Mouse (Mus musculus): ENCODE data around the gene Fntb. TPM values are rescaled to one million over a fixed set of nuclear protein-coding genes. Genes with fewer than 3 reads are reported as not detected.

Fntb gene
- polyA plus RNA-seq, 1 experiment = 81.7 TPM

DNA sequence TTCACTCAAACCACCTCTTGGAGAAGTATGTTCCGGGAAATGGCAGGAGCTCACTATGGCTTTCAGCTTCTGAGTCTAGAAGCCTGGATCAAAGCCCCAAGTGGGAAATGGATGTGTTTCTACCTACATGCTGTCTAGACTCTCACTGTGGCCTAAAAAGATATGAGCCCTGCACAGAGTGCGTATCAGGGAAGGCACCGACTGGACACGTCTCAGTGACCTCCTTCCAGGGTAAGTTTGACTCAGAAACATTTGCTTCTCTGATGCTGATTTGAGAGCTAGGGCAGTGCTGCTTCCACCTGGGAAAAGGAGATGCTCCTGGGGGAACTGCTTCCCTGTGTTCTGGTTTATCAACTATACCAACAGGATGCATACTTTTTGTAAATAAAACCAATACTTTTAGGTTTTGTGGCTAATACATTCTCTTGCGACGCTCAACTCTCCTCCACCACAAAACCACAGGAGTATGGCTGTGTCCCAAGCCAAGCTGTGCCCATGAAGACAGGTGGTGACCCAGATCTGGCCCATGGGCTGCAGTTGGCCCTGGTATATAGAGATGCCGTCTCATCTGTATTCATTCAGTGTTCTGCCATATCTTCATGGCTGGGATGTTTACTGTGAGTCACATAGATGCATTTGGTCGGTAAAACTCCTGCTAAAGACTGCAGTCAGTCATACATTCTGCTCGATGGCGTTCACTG is 159.7 kb downstream of the Fntb start:
- Histone ChIP-seq H3K4me3 (ENCODE audit: insufficient read depth, low read length) (no peak overlapping the region), H3K4me1 (ENCODE audit: control insufficient read depth, insufficient read depth, low read length) (no peaks in the 10 kb centered on the region), H3K27ac (ENCODE audit: insufficient read depth, low read length) (no peak overlapping the region)
- TF ChIP-seq CTCF (IDR thresholded peaks at IDR 0.05; ENCODE audit: borderline replicate concordance, insufficient read depth, low read length) (no peak), POLR2A (IDR thresholded peaks at IDR 0.05; ENCODE audit: low read depth, low read length) (no peak)

DNA sequence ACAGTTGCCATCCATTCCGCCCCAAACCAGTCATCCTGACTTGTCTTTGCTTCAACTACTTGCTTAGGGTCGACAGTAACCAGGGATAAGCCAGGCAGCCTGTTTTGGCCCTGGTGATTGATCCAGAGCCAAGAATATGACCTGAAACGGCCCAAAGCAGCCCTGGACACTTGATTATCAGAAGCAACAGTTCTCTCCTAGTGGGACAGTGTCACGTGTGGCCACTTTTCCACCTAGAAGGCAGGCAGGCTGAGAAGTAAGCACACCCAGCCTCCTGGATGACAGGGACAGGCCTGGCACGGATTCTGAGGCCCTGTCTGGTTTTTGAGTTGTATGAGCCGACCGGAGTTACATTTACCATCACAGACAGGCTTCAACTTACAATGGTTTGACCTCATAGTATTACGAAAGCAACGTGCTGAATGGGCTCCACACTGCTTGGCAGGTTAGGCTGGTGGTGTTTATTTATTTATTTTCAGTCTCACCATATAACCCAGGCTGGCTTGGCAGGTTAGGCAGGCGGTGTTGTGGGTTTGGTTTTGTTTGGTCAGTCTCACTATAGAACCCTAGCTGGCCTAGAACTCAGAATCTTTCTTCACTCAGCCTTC is 161.1 kb downstream of the Fntb start:
- TF ChIP-seq POLR2A (IDR thresholded peaks at IDR 0.05; ENCODE audit: low read depth, low read length) = no peak
- TF ChIP-seq CTCF (IDR thresholded peaks at IDR 0.05; ENCODE audit: borderline replicate concordance, insufficient read depth, low read length) = no peak
- H3K4me3 ChIP-seq (ENCODE audit: insufficient read depth, low read length) = no peak overlapping the region
- no peaks in the 10 kb centered on the region for H3K4me1 ChIP-seq (ENCODE audit: control insufficient read depth, insufficient read depth, low read length)
- no peak overlapping the region for H3K27ac ChIP-seq (ENCODE audit: insufficient read depth, low read length)

DNA sequence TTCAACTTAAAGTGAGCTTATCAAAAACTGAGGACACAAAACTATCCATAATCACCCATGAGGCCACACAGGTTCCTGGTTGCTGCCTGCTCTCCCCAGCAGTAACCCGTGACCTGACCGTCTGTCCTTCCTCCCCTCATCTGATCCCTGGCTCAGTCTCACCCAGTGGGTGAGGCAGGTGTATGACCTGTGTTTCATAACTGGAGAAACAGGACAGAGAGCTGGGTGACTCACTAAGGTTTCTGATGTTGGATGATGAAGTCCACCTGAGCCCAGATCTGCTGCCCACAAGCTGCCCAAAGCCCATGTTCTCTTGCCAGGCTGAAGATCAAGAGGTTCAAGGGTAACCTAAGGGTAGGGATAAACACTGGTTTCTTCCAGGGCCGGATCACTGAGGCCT is 161.6 kb downstream of the Fntb start:
- no peak overlapping the region for H3K27ac ChIP-seq (ENCODE audit: insufficient read depth, low read length)
- no peak overlapping the region for H3K4me3 ChIP-seq (ENCODE audit: insufficient read depth, low read length)
- TF ChIP-seq CTCF (IDR thresholded peaks at IDR 0.05; ENCODE audit: borderline replicate concordance, insufficient read depth, low read length) (no peak), POLR2A (IDR thresholded peaks at IDR 0.05; ENCODE audit: low read depth, low read length) (no peak)
- no peaks in the 10 kb centered on the region for H3K4me1 ChIP-seq (ENCODE audit: control insufficient read depth, insufficient read depth, low read length)

DNA sequence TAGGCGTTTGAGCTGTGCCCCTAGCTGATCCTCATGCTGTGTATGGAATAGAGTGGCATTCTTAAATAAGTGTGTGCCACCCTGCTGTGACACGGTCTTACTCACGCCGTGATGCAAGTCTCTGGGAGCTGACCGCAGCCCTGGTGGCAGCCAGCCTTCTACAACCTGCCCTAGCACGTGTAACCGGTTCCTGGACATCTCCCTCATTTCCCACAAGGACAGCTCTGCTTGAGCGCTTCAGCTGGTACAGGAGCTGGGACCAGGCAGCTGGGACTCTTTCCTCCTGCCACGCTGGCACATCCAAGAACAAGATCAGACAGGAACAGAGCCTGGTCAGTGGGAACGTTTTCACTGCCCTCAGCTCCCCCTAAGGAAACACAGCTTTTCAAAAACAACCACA is 162.2 kb downstream of the Fntb start:
- H3K27ac ChIP-seq (ENCODE audit: insufficient read depth, low read length) = no peak overlapping the region
- no peak overlapping the region for H3K4me3 ChIP-seq (ENCODE audit: insufficient read depth, low read length)
- no peaks in the 10 kb centered on the region for H3K4me1 ChIP-seq (ENCODE audit: control insufficient read depth, insufficient read depth, low read length)
- no peak for TF ChIP-seq POLR2A (IDR thresholded peaks at IDR 0.05; ENCODE audit: low read depth, low read length)
- TF ChIP-seq CTCF (IDR thresholded peaks at IDR 0.05; ENCODE audit: borderline replicate concordance, insufficient read depth, low read length) = no peak

DNA sequence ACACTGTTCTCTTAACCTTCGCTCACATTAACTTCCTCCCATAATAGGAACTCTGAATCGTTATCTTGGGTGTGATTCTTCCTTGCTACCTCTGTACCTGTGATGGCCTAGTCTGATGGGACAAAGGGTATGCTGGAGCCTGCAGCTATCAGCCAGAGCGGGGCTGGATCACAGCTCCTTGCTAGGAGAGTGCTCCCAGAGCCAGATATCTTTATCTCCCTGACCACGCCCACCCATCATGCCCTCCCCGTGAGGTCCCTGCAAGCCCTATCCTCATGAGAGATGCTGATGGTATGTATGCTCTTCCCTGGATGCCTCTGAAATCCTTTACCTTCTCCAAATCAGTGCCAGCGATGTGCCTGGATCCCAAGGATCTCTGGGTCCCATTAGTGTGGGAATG is 164.8 kb downstream of the Fntb start:
- Histone ChIP-seq H3K4me1 (ENCODE audit: control insufficient read depth, insufficient read depth, low read length) (no peaks in the 10 kb centered on the region), H3K27ac (ENCODE audit: insufficient read depth, low read length) (no peak overlapping the region), H3K4me3 (ENCODE audit: insufficient read depth, low read length) (no peak overlapping the region)
- no peak for TF ChIP-seq CTCF (IDR thresholded peaks at IDR 0.05; ENCODE audit: borderline replicate concordance, insufficient read depth, low read length)
- no peak for TF ChIP-seq POLR2A (IDR thresholded peaks at IDR 0.05; ENCODE audit: low read depth, low read length)

DNA sequence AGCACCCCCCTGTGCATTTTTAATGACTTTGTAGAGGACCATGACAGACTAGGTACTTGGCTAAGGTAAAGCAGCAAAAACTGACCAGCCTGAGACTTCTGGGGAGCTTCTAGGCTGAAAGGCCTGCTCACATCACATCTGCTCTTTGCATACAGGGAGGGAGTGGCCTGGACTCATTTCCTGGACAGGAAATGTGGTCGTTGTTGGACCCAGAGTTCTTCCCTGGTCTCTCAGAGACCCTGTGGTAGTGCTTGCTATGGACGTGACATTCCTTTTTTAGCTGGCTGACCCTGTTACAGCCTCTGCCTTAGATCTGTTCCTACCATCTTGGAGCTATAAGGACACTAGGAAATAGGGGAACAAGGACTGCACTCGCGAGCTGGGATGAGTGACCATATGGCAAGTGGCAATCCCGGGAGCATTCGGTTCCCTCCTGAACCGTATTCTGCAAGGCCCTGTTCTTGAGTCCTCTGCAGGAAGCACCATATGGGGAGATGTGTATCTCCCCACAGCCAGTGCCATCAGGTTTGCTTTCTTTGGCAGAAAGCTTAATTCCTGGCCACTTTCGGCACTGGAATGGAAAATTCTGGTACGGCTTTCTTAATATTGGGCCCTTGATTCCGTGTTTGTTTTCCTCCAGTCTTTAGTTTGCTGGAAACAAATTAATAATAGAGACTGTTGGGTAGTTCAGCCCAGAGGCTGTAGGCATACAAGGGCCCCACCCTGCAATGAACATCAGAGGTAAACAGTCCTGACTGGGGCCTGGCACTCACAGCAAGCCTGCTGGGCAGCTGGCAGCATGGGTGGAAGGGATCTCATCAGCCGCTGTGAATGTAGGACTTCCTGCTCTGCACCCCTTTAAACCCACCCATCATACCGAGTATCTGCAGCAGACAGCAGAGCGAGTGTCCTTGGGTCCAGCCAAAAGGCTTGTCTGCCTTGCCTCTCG is 166.6 kb downstream of the Fntb start:
- no peaks in the 10 kb centered on the region for H3K4me1 ChIP-seq (ENCODE audit: control insufficient read depth, insufficient read depth, low read length)
- no peak overlapping the region for H3K27ac ChIP-seq (ENCODE audit: insufficient read depth, low read length)
- TF ChIP-seq POLR2A (IDR thresholded peaks at IDR 0.05; ENCODE audit: low read depth, low read length) (no peak), CTCF (IDR thresholded peaks at IDR 0.05; ENCODE audit: borderline replicate concordance, insufficient read depth, low read length) (no peak)
- no peak overlapping the region for H3K4me3 ChIP-seq (ENCODE audit: insufficient read depth, low read length)

DNA sequence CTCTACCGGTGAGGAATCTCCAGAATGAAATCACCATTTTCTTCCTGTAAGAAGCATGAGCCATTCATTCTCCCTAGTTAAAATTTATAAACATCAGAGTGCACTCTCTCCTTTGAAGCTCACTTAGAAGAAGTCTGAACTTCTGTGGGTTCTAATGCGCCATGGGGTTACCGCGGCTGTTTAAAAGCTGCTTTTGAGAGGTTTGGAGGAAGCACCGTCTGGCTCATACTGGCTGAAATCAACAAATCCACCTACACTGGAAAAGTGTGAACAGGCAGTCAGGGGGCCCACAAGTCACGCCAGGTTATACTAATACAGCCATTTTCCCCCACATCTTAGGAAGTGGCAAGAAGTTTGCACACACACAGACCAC is 167.3 kb downstream of the Fntb start:
- Histone ChIP-seq H3K27ac (ENCODE audit: insufficient read depth, low read length) (no peak overlapping the region), H3K4me3 (ENCODE audit: insufficient read depth, low read length) (no peak overlapping the region), H3K4me1 (ENCODE audit: control insufficient read depth, insufficient read depth, low read length) (no peaks in the 10 kb centered on the region)
- no peak for TF ChIP-seq CTCF (IDR thresholded peaks at IDR 0.05; ENCODE audit: borderline replicate concordance, insufficient read depth, low read length)
- no peak for TF ChIP-seq POLR2A (IDR thresholded peaks at IDR 0.05; ENCODE audit: low read depth, low read length)

DNA sequence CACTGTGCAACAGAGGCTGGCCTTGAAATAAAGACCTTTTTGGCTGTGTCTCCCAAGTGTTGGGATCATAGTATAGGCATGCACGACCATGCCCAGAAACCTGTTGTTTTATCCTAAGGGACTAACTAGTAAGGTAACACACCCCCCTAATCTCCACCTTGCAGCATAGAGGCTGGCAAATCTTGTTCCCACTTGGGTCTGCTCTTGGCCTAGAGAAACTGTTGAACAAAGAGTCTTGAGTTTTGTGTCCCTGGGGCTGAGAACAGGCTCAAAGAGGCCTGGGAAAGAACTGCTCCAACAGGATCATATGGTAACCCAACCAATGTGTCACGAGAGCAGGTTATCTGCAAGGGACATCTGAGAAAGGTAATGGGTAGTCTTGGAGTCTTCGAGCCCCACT is 169.0 kb downstream of the Fntb start:
- Histone ChIP-seq H3K4me1 (ENCODE audit: control insufficient read depth, insufficient read depth, low read length) (no peaks in the 10 kb centered on the region), H3K4me3 (ENCODE audit: insufficient read depth, low read length) (no peak overlapping the region), H3K27ac (ENCODE audit: insufficient read depth, low read length) (no peak overlapping the region)
- TF ChIP-seq CTCF (IDR thresholded peaks at IDR 0.05; ENCODE audit: borderline replicate concordance, insufficient read depth, low read length) (no peak), POLR2A (IDR thresholded peaks at IDR 0.05; ENCODE audit: low read depth, low read length) (no peak)

DNA sequence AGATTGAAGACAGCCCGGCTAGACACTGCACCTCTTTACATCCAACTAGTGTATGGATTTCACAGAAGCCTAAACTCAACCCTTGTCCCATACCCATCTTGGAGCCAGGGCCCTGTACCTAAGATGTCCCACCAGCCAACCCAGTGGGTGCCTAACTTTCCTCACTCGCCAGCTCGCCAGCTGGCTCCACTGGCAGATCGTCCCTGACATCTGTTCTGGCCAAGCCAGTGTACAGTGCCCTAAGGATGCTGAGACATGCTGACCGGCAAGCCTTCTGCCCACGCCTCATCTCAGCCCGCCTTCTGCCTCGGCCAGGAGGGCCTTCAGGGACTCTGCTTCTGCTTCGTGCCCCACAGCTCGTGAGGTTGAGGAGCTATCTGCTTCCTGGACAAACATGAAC is 170.8 kb downstream of the Fntb start:
- Histone ChIP-seq H3K4me3 (ENCODE audit: insufficient read depth, low read length) (no peak overlapping the region), H3K4me1 (ENCODE audit: control insufficient read depth, insufficient read depth, low read length) (no peaks in the 10 kb centered on the region), H3K27ac (ENCODE audit: insufficient read depth, low read length) (no peak overlapping the region)
- no peak for TF ChIP-seq CTCF (IDR thresholded peaks at IDR 0.05; ENCODE audit: borderline replicate concordance, insufficient read depth, low read length)
- TF ChIP-seq POLR2A (IDR thresholded peaks at IDR 0.05; ENCODE audit: low read depth, low read length) = no peak

DNA sequence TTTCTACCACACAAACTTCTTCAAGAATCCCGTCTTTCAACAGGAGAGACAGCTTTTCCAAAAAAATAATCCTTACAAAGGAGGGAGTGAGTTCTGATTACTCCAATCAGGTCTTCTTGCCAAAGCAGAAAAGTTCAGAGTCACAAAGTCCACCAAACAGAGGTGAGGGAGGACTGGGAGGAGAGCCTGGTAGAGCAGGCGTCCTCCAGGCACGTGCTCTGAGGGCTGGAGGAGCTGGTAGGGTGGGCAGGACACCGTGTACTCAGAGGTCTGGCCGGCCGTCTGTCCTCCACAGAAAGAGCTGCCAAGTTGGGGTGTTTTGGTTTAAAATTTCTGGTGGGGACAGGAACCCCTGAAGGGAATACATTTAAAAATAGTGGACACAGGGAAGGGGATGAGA is 172.6 kb downstream of the Fntb start:
- H3K27ac ChIP-seq (ENCODE audit: insufficient read depth, low read length) = no peak overlapping the region
- no peaks in the 10 kb centered on the region for H3K4me1 ChIP-seq (ENCODE audit: control insufficient read depth, insufficient read depth, low read length)
- TF ChIP-seq POLR2A (IDR thresholded peaks at IDR 0.05; ENCODE audit: low read depth, low read length) (no peak), CTCF (IDR thresholded peaks at IDR 0.05; ENCODE audit: borderline replicate concordance, insufficient read depth, low read length) (no peak)
- H3K4me3 ChIP-seq (ENCODE audit: insufficient read depth, low read length) = no peak overlapping the region

Measured in embryonic fibroblast, embryonic 13.5 days (primary cell).